Mouse (Mus musculus) limb, embryonic 15.5 days (tissue): ENCODE results near the gene Mycbpap. TPM values are rescaled to one million over a fixed set of nuclear protein-coding genes. Genes with fewer than 3 reads are reported as not detected.

Source experiments
- ATAC-seq: fragments of 200-750 bp; cut with Nextera tagmentation; 2 replicates; pipeline ENCODE4 v1.8.0; 2017; ENCODE audit warnings: low read depth, moderate TSS enrichment; ENCODE audit not compliant: insufficient number of reproducible peaks, low FRiP score, low TSS enrichment
- H3K27ac ChIP-seq: fragments of 300-500 bp; sonication (generic); 2 replicates; pipeline ENCODE4 v1.5.1; 2015; ENCODE audit warnings: moderate library complexity, mild to moderate bottlenecking, inconsistent platforms
- H3K27me3 ChIP-seq: fragments of 300-500 bp; sonication (generic); 2 replicates; pipeline ENCODE4 v1.6.1; 2015; ENCODE audit warnings: inconsistent platforms
- H3K36me3 ChIP-seq: fragments of 300-500 bp; sonication (generic); 2 replicates; pipeline ENCODE4 v1.6.1; 2015; ENCODE audit warnings: inconsistent platforms
- H3K4me1 ChIP-seq: fragments of 300-500 bp; sonication (generic); 2 replicates; pipeline ENCODE4 v1.6.1; 2015; ENCODE audit warnings: inconsistent platforms
- H3K4me2 ChIP-seq: fragments of 300-500 bp; sonication (generic); 2 replicates; pipeline ENCODE4 v1.6.1; 2015; ENCODE audit warnings: mild to moderate bottlenecking, inconsistent platforms
- H3K4me3 ChIP-seq: fragments of 300-500 bp; sonication (generic); 2 replicates; pipeline ENCODE4 v1.5.1; 2015; ENCODE audit warnings: mild to moderate bottlenecking, inconsistent platforms
- H3K9ac ChIP-seq: fragments of 300-500 bp; sonication (generic); 2 replicates; pipeline ENCODE4 v1.6.1; 2015; ENCODE audit warnings: inconsistent platforms
- H3K9me3 ChIP-seq: fragments of 300-500 bp; sonication (generic); 2 replicates; pipeline ENCODE4 v1.6.1; 2016; ENCODE audit warnings: inconsistent platforms
- WGBS: fragments of 180-500 bp; shearing (Covaris S2); methylation state at CpG from one replicate; pipeline ENCODE4 v1.1.7; 2015; 5-methylcytosine and 5-hydroxymethylcytosine counted together
- polyA plus RNA-seq: library from polyadenylated mRNA; unstranded; fragments of >200 nt; fragmentation: Nextera tagmentation; extraction: Ambion mirVana; gene quantifications from 2 replicates; pipeline ENCODE4 v1.2.1, GENCODE M21; 2015

Gene Mycbpap
- polyA plus RNA-seq, 1 experiment from 2014 or later, result 1.5 TPM

DNA sequence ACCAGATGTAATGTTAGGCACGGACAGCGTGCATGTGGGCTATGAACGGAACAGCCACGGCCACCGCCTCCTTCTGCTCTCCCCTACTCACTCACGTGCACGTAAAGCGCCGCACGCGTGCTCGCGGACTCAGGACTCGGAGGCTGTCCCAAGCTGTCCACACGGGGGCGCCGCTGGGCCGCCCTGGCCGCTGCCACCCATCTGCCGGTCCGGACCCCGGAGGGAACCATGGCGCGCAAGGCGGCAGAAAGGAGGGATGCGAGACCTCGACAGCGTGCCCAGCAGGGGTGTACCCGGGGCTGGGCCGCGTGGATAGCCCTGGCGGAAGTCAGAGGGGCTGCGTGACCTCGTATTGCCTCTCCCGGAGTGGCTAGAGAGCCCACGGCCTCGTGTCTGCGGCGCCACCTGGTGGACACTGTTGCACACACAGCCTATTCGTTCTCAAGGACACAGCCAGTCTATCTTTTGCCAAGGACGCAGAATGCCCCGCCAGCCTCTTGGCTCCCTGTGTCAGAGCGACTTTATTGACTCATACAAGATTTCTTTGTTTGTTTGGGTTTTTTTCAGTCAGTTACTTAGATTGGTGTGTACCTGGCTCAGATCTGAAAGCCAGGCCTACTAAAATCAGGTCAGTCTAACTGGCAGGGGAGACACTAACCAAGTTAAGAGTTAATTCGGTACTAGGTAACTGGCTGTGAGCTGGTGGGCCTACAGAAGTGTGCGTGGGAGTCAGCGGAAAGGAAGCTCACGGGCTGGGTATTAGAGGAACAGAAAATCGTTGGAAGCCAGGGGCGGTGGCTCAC lies 27.5 kb upstream of the Mycbpap start, which contains the start of gene Rsad1:
Gene Rsad1, minus strand, starts transcription at position 368 of the 803 bp plus-strand sequence.
- WGBS, result 3% methylated on average over 49 of the region's 49 CpGs
- H3K27me3 ChIP-seq, result no peaks in the 10 kb centered on the region
- H3K4me2 ChIP-seq, result peak within 1 kb of the TSS; percentile 91
- peak within 1 kb of the TSS; percentile 90 for H3K27ac ChIP-seq
- peak within 1 kb of the TSS; percentile 68 for H3K4me3 ChIP-seq
- H3K4me1 ChIP-seq, result peaks cover 34% of the 10 kb centered on the region
- H3K9me3 ChIP-seq, result no peaks in the 10 kb centered on the region
- peak; percentile 84 for ATAC-seq
- H3K9ac ChIP-seq, result peak within 1 kb of the TSS; percentile 68
- no peaks in the 10 kb centered on the region for H3K36me3 ChIP-seq

DNA sequence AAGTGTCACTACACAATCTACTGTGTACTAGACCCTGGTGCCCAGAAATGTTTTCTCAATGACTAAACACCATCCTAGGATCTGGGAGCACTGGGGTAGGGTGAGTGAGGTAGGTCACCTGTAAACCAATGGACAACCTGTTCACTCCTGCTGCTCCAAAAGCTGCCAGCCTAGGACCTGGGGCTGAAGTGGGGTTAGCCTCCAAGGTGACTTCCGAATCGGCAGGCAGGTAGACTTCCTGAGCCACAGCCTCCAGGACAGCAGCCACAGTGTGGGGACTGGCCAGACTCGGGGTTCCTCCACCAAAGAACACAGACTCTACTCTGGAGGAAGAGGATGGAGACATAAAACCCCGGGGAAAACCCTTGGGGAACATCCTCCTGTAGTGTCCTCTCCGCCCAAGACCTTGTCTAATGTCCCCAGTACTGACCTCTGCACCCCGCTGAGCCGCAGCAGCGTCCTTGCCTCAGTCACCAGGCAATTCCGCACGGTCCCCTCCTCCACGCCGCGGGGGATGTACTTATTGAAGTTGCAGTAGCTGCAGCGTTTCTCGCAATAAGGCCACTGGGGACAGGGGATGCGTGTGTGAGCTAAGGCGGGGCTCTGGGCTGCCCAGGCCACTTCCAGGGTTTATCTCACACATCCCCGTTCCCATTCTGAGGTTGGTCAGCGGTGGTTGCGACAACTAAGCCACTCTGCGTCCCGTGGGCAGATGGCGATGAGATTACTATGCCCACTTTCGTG lies 26.7 kb upstream of the Mycbpap start:
- no peaks in the 10 kb centered on the region for H3K27me3 ChIP-seq
- H3K27ac ChIP-seq, result peak overlapping the region; percentile 90; the same call in 1 of the 2 replicates
- no peaks in the 10 kb centered on the region for H3K9me3 ChIP-seq
- 11% methylated on average over 24 of the region's 24 CpGs for WGBS
- peaks cover 41% of the 10 kb centered on the region for H3K4me1 ChIP-seq
- H3K4me2 ChIP-seq, result peak overlapping the region; percentile 91
- H3K4me3 ChIP-seq, result peak overlapping the region; percentile 68
- no peaks in the 10 kb centered on the region for H3K36me3 ChIP-seq
- ATAC-seq, result no peak; the same call in 1 of the 2 replicates
- H3K9ac ChIP-seq, result peak overlapping the region; percentile 68

DNA sequence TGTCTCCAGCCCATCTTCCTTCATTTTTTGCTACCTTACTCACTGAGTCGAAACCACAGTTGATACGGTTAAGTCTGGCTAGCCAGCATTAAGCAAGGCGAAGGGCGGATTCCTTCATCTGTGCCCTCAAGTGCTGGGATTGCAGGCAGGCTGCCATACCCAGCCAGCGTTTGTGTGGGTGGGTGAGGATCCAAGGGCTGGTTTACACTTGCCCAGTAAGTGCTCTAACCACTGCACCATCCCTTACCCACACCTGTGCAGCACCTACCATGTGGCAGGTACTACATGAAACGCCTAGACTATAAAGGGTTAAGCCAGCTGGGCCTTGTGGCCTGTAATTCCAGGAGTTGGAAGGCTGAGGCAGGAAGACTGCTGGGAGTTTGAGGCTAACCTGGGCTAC lies 25.7 kb upstream of the Mycbpap start:
- no peak overlapping the region for H3K4me2 ChIP-seq
- no peaks in the 10 kb centered on the region for H3K9me3 ChIP-seq
- H3K36me3 ChIP-seq, result peaks cover 5% of the 10 kb centered on the region; the same call in 1 of the 2 replicates
- no peak overlapping the region for H3K9ac ChIP-seq
- H3K4me1 ChIP-seq, result peaks cover 41% of the 10 kb centered on the region
- H3K27ac ChIP-seq, result no peak overlapping the region
- no peak overlapping the region for H3K4me3 ChIP-seq
- 86% methylated on average over 6 of the region's 6 CpGs for WGBS
- H3K27me3 ChIP-seq, result no peaks in the 10 kb centered on the region
- no peak for ATAC-seq

DNA sequence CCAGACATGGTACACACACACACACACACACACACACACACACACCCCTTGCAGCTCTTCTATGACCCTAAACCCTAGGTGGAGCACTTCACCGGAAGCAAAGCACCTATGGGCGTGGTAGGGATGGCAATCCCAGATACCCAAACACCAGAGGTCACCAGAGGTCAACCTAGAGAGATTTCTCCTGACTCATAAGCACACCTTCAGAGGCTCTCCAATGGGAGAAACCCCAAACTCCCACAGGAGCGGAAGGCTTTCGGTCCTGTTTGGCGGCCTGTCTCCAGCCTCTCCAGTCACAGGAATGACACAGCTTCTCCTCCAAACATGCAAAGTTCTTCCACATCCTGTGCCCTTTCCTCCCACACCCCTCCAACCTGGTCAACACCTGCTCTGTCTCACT lies 24.8 kb upstream of the Mycbpap start:
- Histone ChIP-seq H3K9me3 (no peaks in the 10 kb centered on the region), H3K4me2 (no peak overlapping the region), H3K4me1 (peaks cover 41% of the 10 kb centered on the region), H3K27me3 (no peaks in the 10 kb centered on the region), H3K27ac (no peak overlapping the region), H3K36me3 (peaks cover 10% of the 10 kb centered on the region; the same call in 1 of the 2 replicates), H3K9ac (no peak overlapping the region), H3K4me3 (no peak overlapping the region)
- WGBS, result 96% methylated on average over 5 of the region's 5 CpGs
- no peak for ATAC-seq

DNA sequence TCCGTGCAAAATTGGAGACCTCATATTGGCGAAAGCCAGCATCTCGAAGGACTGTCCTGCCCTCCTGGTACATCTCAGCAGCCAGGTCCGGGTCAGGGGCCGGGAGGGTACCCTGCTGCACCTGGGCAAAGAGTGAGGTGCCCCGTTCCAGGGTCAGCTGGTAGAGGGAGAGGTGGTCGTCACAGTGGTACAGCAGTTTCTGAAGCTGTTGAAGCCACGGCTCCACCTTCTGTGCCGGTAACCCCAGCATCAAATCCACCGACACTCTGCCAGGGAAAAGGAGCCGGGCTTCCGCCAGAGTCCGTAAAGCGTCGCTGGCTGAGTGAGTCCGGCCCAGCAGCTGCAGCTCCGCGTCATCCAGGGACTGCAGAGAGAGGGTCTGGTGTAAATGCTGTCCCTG lies 22.9 kb upstream of the Mycbpap start:
- Histone ChIP-seq H3K27me3 (no peaks in the 10 kb centered on the region), H3K9me3 (no peaks in the 10 kb centered on the region), H3K9ac (no peak overlapping the region), H3K4me1 (peaks cover 28% of the 10 kb centered on the region), H3K4me3 (peak overlapping the region; percentile 10; the same call in 1 of the 2 replicates), H3K4me2 (peak overlapping the region; percentile 32), H3K27ac (no peak overlapping the region), H3K36me3 (peaks cover 10% of the 10 kb centered on the region; the same call in 1 of the 2 replicates)
- 46% methylated on average over 18 of the region's 18 CpGs for WGBS
- no peak for ATAC-seq

DNA sequence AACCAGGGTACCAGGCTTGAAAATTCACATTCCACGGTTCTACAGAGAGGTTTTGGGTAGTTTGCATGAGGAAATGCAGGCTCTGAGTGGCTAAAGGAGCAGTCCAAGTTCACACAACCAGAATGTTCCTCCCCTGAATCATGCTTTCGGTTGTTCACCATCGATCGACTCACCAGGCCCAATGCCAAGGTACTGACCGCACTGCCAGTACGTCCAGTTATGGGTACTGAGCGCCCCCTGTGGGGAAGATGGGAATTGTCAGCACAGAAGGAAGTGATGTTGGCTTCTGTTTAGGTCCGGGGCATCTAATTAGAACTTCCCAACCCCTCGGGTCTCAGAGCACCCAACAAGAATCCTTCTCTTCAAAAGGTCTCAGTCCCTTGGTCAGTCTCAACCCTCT lies 22.4 kb upstream of the Mycbpap start:
- H3K27ac ChIP-seq, result no peak overlapping the region
- peaks cover 10% of the 10 kb centered on the region; the same call in 1 of the 2 replicates for H3K36me3 ChIP-seq
- H3K9me3 ChIP-seq, result no peaks in the 10 kb centered on the region
- H3K4me3 ChIP-seq, result peak overlapping the region; percentile 10; the same call in 1 of the 2 replicates
- H3K27me3 ChIP-seq, result no peaks in the 10 kb centered on the region
- 18% methylated on average over 9 of the region's 9 CpGs for WGBS
- peak overlapping the region; percentile 32 for H3K4me2 ChIP-seq
- H3K4me1 ChIP-seq, result peaks cover 26% of the 10 kb centered on the region
- H3K9ac ChIP-seq, result no peak overlapping the region
- ATAC-seq, result no peak

DNA sequence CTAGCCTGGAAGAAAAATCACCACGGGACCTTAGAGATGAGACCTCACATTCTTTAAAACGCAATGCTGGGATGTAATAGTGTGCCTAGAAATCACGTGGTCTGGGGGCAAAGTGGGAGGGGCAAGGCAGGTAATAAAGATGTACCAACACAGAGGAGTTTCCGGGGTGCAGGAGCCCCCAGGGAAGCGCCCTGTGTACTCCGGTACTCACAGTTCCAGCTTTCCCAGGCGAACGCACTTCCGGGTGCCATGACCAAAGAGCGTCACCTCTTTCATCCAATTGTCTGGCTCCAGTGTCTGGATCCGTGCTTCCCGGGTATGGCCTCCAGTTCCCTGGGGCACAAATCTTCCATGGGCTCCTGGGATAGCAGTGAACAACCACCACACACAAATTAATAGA lies 21.8 kb upstream of the Mycbpap start:
- no peaks in the 10 kb centered on the region for H3K27me3 ChIP-seq
- no peak overlapping the region for H3K4me3 ChIP-seq
- no peak overlapping the region for H3K9ac ChIP-seq
- WGBS, result 86% methylated on average over 12 of the region's 12 CpGs
- ATAC-seq, result no peak
- H3K27ac ChIP-seq, result no peak overlapping the region
- H3K4me1 ChIP-seq, result peaks cover 25% of the 10 kb centered on the region
- H3K36me3 ChIP-seq, result peaks cover 10% of the 10 kb centered on the region; the same call in 1 of the 2 replicates
- 0 out of 2 replicates have a peak overlapping the region, but pooled peaks have one; percentile 32 for H3K4me2 ChIP-seq
- H3K9me3 ChIP-seq, result no peaks in the 10 kb centered on the region

DNA sequence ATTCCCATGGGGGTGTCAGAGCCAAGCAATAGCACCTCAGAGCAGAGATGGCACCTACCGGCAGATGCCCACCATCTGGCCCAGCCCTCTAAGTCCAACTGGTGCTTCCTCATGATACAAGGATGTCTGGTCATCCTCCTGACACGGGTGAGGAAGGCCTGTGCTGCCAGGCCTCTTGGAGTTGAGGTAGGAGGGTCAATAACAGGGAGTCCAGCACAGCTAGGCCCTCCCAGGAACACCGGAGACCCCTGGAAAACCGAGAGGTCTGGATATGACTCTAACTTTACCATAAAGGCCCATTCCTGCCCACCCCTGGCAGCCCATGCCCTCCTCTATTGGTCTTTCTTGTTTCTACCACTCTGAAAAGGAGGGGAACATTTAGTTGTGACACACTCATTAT lies 20.9 kb upstream of the Mycbpap start:
- no peak for ATAC-seq
- Histone ChIP-seq H3K9ac (no peak overlapping the region), H3K36me3 (peaks cover 10% of the 10 kb centered on the region; the same call in 1 of the 2 replicates), H3K27me3 (no peaks in the 10 kb centered on the region), H3K4me2 (no peak overlapping the region), H3K4me3 (no peak overlapping the region), H3K9me3 (no peaks in the 10 kb centered on the region), H3K4me1 (peaks cover 20% of the 10 kb centered on the region; the same call in 1 of the 2 replicates), H3K27ac (no peak overlapping the region)
- 84% methylated on average over 4 of the region's 4 CpGs for whole genome bisulfite sequencing

DNA sequence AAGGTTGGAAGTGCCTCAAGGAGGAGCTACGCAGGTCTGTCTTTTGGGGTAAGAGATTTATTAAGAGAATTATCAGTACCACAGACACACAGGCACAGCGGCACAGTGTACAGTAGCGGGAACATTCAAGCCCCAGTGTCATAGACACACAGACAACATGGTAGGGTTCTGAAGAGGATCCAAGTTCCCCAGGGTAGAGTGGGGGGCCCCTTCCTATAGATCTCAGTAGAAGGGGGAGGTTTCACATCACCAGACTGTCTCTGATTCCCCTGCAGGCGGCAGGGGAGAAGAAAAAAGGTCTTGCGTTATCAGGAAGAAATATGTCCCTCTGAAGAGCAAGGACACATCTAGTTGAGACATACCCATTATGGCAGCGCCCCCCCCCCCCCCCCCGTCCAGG lies 18.2 kb upstream of the Mycbpap start:
- peaks cover 10% of the 10 kb centered on the region; the same call in 1 of the 2 replicates for H3K36me3 ChIP-seq
- H3K9ac ChIP-seq, result no peak overlapping the region
- H3K4me3 ChIP-seq, result no peak overlapping the region
- no peaks in the 10 kb centered on the region for H3K27me3 ChIP-seq
- WGBS, result 70% methylated on average over 7 of the region's 7 CpGs
- no peak overlapping the region for H3K27ac ChIP-seq
- H3K4me1 ChIP-seq, result peaks cover 18% of the 10 kb centered on the region; the same call in 1 of the 2 replicates
- no peaks in the 10 kb centered on the region for H3K9me3 ChIP-seq
- no peak overlapping the region for H3K4me2 ChIP-seq
- ATAC-seq, result no peak

DNA sequence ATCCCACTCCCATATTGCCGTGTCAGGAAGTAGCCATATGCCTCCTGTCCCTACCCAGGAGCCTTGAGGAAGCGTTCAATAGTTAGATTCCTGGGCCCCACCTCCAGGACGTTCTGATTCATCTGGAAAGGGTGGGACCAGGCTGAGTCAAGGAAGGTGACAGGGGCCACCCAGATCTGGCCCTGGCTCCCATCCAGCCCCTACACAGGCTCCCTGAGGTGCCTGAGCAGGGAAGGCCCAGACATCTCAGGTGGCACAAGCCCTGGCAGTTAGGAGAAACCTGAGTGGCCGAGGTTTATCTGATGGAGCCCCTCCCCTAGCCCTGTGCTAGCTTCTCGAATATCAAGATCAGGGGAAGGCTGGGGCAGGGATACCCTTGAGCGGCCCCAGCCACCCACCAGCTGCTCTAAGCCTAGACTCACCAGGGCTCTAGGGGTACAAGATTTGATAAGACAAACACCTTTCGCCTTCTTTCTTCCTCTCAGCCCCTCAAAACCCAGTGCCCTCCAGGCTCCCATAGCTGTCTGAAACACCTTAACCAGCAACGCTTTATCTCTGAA lies 17.3 kb upstream of the Mycbpap start:
- 49% methylated on average over 8 of the region's 8 CpGs for WGBS
- no peak for ATAC-seq
- peaks cover 9% of the 10 kb centered on the region; the same call in 1 of the 2 replicates for H3K4me1 ChIP-seq

DNA sequence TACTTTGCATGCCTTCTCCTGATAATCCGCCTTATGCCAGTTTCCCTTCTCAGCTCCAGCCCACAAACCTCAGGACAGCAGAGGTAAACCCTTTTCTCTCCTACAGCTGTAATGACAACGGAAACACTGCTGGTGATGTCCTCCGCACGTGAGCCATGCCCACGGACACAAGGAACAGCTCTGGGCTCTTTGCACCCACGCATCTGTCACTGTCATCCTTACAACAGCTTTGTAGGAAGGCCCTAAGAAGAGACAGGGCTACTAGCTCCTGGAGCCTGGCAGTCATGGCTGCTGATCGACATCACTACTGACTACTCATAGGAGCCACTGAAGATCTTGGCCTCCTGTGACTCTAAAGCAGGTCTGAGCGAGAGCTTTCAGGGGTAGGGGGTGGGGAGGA lies 11.6 kb upstream of the Mycbpap start:
- 79% methylated on average over 8 of the region's 8 CpGs for WGBS
- no peak overlapping the region for H3K27ac ChIP-seq
- H3K4me2 ChIP-seq, result no peak overlapping the region
- no peak overlapping the region for H3K4me3 ChIP-seq
- H3K4me1 ChIP-seq, result 0 out of 2 replicates have a peak, but pooled peaks cover 5% of the 10 kb centered on the region
- H3K27me3 ChIP-seq, result no peaks in the 10 kb centered on the region
- no peaks in the 10 kb centered on the region for H3K36me3 ChIP-seq
- no peak for ATAC-seq
- no peak overlapping the region for H3K9ac ChIP-seq
- no peaks in the 10 kb centered on the region for H3K9me3 ChIP-seq

More for the DNA sequence above, 17.3 kb upstream of the Mycbpap start:
- Histone ChIP-seq H3K27me3 (no peaks in the 10 kb centered on the region), H3K9ac (no peak overlapping the region), H3K27ac (no peak overlapping the region), H3K9me3 (no peaks in the 10 kb centered on the region), H3K4me2 (no peak overlapping the region), H3K36me3 (peaks cover 10% of the 10 kb centered on the region; the same call in 1 of the 2 replicates), H3K4me3 (no peak overlapping the region)
